Mouse (Mus musculus): ENCODE measurements around the gene Ccdc181.

DNA sequence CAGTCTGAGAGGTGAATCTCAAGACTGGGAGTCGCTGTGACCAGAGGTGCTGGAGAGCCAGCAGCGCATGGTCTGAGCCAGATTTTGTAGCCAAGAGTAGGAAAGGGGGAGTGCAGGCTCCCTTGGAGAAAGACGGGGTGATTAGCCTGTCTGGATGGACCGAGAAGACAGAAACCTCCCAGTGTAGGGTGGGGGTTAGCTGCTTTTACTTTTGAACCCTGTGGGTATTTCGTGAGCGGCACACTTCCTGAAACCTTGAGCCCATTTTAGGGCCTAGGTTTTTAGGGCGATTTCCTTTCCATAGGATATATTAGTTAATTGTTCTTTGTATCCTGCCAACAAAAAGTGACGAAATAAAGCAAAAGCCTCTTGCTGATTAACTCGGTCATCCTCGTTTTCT lies 27.4 kb upstream of the Ccdc181 start:
- no peak for TF ChIP-seq CTCF (IDR thresholded peaks at IDR 0.05)
- TF ChIP-seq POLR2A (IDR thresholded peaks at IDR 0.05; ENCODE audit: insufficient read depth, low read depth, low read length) = no peak; the same call in 1 of the 2 replicates
- no peak for TF ChIP-seq EP300 (IDR thresholded peaks at IDR 0.05; ENCODE audit: insufficient read depth, low read depth, low read length)

Data from heart, adult 2 months (tissue).